Mouse (Mus musculus) mouse embryonic stem cell (cell line): ENCODE measurements around the gene Trim25.
"Not testable (repeated sequence)": the region's sequence is repeated elsewhere in the genome, so short reads cannot be mapped to it uniquely, and the experiment has no call there.

Experiments used
- in situ Hi-C, 2 experiments: fragments of 300-500 bp; cut with MboI; formaldehyde crosslinking; loops; 1 replicate in 1 of 2; 3 replicates in 1 of 2; pipeline ENCODE4 v1.14.3; 2019 to 2020; ENCODE audit warnings: low sequenced_read_pairs in 2 of 2, low pct_unique_long_range_greater_than_20kb in 1 of 2, mixed read lengths in 1 of 2; ENCODE audit not compliant: unreplicated experiment in 1 of 2

Trim25 gene

DNA sequence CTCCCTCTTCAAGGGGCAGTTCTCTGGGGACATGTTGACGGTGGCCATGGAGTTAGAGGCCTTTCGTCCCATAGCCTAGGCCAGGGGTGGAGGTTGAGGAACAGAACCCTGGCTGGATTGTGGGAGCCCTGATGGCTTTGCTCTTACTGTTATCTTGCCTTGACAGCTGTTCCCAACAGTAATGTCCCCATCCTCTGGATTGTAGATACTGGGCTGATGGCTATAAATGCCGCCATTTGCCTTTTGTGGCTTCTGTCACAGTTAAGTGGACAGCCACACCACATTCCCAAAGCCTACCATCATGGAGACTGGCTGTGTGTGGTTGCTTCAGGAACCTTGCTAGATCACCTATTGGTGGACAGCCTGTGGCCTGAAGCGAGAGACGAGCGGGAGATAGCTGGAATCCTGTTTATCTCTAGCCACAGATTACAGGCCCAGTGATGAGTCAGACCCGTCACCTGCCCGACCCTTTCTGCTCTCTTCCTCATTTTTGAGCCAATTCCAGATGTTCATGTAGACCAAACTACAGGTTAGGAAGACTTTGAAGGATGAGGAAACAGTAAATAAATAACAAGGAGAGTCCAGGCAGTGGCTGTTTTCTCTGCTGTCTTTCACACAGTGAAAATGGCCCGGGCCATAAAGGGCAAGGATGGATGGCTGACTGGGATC lies 18.5 kb downstream of the Trim25 start:
- in situ Hi-C loops, result no loop called here

- in situ Hi-C loops, result no loop called here
Measured at GRCm38 (mm10) chr11:89020681-89021305, 21.6 kb downstream of the Trim25 start.

DNA sequence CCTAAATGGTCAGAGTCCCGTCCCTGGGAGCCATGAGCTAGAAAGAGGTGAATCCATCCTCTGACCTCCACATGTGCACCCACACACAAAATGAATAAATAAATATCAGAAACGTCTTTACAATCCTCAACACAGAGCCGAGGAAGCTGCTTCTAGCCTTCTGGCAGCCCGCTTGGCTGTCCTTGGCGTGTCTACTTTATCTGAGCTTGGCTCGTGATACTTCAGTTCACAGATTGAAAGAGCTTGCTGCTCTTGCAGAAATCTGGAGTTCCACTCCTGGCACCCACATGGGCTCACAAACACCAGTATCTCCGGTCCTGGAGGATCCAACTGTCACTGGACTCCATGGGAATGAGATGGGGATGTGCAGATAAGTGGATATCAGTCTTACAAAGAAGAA lies 22.5 kb downstream of the Trim25 start:
- in situ Hi-C loops, result no loop called here

DNA sequence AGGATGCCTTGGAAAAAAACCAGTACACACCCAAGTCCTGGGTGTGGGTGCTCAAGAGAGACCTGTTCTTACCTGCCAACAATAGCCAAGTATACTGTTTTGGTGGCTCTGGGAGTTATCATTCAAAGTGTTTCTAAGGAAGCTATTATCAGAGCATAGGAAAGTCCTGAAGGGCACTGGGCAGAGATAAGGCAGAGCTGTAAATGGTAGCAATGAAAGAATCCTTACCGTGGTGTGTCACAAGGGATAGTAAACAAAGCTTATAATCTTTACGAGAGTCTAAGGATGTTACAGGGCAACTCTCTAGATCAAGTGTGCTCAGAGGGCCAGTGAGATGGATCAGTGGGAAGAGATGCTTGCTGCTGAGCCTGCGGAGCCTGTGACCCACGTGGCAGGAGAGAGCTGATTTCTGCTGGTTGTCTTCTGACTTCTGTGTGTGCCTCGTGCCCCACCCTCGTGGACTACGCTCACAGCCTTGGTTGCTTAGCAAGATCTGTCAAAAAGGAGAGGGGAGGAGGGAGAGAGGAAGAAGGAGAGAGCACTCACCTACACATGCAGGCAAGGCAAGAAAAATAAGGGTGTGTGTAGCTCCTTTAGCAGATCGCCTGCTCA lies 23.1 kb downstream of the Trim25 start:
- in situ Hi-C loops, result no loop called here

DNA sequence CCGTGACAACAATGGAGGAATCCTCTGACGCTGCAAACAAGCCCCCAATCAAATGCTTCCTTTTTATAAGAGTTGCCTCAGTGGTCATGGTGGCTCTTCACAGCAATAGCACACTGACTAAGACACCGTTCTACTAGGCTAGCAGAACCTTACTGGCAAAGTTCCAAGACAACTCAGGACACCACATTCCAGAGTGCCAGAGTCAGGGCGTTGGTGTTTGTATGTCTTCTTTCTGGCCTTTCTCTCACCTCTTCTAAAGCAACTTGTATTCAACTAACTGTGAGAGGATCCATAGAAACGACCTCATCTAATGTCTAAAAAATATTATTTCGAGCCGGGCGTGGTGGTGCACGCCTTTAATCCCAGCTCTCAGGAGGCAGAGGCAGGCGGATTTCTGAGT lies 24.3 kb downstream of the Trim25 start:
- in situ Hi-C loops, result no loop called here

DNA sequence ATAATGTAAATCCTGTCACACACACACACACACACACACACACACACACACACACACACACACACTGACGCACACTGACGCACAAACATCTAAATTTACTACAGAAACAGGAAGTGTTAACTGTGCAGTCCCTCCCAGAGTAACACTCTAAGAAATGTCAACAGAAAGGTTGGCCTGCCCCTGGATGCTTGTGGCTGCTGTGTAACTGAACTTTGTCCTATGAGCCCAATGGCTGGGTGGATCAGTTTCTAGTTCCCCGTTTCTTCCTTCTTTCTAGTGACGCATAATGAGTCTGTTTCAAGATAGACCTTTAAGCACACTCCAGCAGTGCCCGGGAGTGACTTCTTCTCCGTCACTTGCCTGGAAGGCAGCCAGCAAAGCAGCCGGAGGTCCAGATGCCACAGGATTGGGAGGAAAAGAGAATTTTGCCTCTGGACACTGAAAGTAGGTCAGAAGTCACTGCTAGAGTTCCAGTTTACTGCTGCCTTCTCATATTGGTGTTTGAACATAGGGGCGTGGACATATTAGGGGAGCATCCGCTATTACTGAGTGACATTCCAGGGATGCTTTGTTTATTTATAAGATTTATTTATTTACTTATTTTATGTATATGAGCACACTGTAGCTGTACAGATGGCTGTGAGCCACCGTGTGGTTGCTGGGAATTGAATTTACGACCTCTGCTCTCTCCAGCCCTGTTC lies 25.2 kb downstream of the Trim25 start:
- in situ Hi-C loops, result no loop called here

DNA sequence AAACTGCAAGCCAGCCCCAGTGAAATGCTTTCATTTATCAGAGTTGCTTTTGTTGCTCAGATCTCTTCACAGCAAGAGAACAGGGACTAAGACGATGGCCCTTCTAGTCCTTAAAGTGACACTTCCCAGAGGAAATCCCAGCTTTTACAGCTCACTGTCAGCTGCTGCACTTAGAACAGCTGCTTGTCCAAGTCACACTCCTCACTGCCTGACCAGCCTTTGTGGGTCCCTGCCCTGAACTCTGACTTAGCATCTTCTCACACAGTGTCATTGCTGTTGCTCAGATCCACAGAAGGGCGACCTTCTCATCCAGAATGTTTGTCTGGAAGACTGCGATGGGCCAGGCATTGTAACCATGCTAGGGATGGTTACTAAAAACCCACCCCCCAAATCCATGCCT lies 26.4 kb downstream of the Trim25 start:
- in situ Hi-C loops, result no loop called here

DNA sequence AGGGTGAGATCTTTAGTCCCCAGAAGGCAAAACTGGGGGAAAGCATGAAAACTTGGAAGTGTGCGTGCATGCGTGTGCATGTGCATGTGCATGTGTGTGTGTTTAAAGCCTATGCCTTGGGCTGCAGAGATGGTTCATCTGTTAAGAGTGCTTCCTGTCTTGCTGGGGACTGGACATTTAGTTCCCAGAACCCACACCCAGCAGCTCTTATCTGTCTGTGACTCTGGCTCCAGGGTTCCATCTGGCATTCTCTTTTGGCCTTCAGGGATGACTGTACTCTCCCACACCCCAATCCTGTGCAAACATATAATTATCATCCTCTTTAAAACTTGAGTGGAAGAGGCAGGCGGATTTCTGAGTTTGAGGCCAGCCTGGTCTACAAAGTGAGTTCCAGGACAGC lies 26.9 kb downstream of the Trim25 start:
- in situ Hi-C loops, result no loop called here

GRCm38 (mm10) chr11:89027955-89028361 lies 28.8 kb downstream of the Trim25 start:
- in situ Hi-C loops, result no loop called here

- in situ Hi-C loops, result no loop called here
Measured at GRCm38 (mm10) chr11:89028871-89029405, 29.8 kb downstream of the Trim25 start.

- in situ Hi-C loops, result no loop called here
Measured at GRCm38 (mm10) chr11:89030552-89030951, 31.4 kb downstream of the Trim25 start.

DNA sequence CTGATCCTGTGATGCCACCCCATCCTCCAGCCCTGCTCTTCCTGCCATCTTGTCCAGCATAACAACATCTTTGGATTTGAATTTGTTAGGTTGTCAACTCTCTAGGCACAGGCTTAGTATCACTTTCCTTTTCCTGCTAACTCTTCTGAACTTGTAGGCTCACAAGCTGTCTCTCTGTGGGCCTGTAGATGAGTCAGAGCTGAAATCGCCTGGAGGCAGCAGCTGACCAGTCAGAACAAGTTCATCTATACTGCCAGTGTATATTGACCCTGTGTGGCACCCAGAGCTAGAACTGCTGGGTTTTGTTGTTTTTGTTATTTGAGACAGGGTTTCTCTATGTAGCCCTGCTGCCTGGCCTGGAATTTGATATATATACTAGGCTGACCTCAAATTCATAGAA lies 32.0 kb downstream of the Trim25 start:
- in situ Hi-C loops, result no loop called here

DNA sequence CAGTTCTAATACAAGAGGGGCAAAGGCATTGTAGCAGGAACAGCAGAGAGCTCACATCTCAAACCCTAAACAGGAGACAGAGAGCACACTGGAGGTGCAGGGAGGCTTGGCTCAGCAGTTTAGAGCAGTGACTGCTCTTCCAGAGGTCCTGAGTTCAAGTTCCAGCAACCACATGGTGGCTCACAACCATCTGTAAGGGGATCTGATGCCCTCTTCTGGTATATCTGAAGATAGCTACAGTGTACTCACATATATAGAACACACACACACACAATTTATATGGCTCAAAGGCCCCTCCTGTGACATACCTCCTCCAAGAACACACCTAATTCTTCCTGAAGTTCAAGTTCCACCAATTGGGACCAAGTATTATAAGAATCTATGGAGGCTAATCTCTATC lies 35.4 kb downstream of the Trim25 start:
- in situ Hi-C loops, result no loop called here

DNA sequence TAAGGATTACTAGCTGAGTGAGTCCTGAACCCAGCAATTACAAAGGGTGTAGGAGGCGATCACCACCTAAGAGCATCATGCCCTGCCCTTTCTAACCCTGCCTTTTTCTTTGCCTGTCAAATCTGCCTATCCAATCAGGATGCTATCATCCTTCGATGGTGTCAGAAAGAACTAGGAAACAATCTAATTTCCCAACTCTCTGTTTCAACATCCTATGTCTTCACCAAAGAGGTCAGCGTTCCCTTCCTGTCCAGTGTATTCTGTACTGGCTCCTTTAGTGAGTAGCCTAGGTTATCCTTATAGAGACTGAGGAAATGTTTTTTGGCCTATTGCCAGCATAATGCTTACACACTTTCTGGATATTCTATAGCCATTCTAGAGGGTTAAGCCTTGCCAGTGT lies 36.4 kb downstream of the Trim25 start:
- in situ Hi-C loops, result no loop called here

GRCm38 (mm10) chr11:89038496-89038895 lies 39.3 kb downstream of the Trim25 start:
- in situ Hi-C loops, result no loop called here

DNA sequence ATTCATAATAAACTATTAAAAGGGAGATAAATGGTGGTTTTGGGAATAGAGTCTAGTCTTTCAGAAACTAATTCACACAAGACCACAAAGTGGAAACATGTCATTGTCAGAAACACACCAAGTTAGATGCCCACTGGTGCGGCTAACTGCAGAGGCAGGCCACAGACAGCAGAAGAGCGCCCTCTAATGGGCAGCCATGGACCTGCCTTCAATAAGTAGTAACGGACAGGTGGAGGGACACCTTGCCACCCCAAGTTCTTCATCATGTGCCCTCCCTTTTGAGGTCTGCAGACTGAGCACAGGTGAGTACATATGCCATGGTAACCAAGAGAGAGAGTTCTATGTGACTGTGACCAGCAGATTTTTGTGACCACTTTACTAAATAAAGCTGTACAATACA lies 40.1 kb downstream of the Trim25 start:
- in situ Hi-C loops, result no loop called here

- in situ Hi-C loops, result not testable (repeated sequence)
Measured at GRCm38 (mm10) chr11:89041073-89041472, 41.9 kb downstream of the Trim25 start.

- in situ Hi-C loops, result no loop called here
Measured at GRCm38 (mm10) chr11:89043046-89043445, 43.9 kb downstream of the Trim25 start.

- in situ Hi-C loops, result not testable (repeated sequence)
Measured at GRCm38 (mm10) chr11:89045501-89045900, 46.3 kb downstream of the Trim25 start.
